Mouse (Mus musculus): ENCODE results near the gene Shh.

Shh gene

GRCm38 (mm10) chr5:28458821-28459240 lies 8.2 kb downstream of the Shh start:
- peak; percentile 78 to 93 for DNase-seq

DNA sequence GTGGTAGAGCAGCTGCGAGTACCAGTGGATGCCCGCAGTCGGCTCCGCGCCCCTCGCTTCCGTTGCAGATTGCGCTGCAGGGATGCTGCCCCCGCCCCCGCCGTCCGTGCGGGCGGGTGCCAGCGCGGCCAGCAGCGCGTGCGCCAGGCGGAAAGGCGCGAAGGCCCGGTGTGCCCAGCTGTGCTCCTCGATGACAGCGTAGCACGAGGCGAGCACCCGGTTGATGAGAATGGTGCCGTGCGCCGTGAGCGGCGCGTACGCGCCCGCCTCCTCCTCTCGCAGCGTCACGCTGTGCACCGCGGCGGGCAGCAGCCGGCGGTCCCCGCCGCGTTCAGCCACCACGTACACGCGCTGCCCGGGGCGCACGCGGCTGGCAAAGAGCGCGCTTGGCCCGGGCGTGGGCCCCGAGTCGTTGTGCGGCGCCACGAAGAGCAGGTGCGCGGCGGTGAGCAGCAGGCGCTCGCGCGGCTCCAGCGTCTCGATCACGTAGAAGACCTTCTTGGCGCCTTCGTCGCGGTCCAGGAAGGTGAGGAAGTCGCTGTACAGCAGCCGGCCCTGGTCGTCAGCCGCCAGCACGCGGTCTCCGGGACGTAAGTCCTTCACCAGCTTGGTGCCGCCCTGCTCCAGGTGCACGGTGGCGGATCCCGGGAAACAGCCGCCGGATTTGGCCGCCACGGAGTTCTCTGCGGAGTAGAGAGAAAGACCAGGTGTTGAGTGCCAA lies 9.0 kb downstream of the Shh start:
- DNase-seq = peak; percentile 25 to 63

DNA sequence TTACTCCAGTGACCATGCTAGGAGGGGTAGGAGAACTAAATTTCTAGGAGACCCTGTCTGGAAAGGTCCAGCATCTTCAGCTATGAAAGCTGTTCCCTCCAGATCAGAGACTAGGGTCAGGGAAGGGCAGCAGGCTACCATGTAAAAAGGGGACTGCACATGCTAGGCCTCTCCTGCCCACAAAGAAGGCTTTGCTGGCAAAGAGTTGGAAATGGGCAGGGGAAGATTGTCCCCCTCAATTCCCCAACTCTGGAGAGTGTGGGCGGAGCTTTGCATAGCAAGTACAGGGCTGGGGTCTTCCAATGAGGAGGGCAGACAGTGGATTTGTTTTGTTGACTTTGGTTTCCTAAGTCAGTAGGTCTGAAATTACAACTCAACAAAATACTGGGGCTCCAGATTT lies 10.7 kb downstream of the Shh start:
- peak in 1 of 2 experiments; percentile 3 for DNase-seq

DNA sequence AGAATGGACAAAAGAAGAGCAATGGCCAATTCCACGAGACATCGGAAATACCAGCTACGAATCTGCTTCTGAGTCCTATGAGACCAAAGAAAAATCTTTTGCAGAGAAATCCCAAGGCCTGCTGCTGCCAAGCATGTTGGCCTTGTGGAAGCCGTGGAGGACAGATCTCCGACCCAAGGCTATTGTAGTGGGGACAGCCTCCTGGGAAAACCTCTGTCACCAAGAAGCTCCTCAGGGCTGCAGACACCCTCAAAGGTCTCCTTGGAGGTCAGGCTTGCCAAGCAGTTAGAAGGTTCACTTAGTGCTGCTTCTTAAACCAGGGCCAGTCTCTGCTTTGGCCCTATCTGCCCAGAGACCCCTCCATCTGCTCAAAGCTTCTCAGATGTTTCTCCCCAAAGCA lies 11.3 kb downstream of the Shh start:
- peak in 1 of 2 experiments; percentile 10 for DNase-seq

DNA sequence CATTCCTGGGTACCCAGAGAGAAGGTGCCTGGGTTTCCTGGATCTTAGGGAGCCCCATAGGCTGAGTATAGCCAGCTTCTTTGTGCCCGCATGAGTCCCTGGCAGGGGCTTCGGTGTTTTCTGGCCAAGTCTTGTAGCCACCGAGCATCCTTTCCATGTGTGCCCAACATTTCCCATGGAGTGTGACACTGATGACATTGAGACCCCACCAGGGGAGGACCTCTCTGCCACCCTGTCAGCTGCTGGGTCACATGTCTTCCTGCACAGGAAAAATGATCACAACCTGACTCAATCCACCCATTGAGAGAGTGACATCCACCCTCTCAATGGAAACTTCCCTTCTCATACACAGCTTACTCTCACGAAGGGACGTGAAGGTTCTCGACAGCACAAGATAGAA lies 12.5 kb downstream of the Shh start:
- DNase-seq = peak; percentile 2 to 13

DNA sequence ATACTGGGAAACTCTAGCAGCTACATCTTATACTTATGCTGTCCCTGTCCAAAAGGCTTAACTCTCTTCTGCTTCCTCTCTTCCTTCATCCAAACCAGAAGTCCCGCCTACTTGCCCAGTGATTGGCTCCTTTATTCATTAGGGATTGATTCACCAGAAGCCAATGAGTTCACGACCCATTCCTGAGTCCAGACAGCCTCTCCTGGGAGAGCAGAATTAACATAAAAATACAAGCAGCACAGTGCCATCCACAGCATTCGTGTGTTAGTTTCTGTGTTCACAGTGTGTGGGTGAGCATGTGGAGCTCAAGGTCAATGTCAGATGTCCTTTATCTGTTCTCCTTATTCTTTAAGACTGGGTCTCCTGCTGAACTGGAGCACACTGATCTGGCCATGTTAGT lies 13.5 kb downstream of the Shh start:
- DNase-seq = no peak

GRCm38 (mm10) chr5:28453086-28453485 lies 14.0 kb downstream of the Shh start:
- peak in 1 of 2 experiments; percentile 1 for DNase-seq

- peak; percentile 71 to 84 for DNase-seq
Observed at GRCm38 (mm10) chr5:28451053-28451638, 15.9 kb downstream of the Shh start.

- peak in 1 of 2 experiments; percentile 6 for DNase-seq
Observed at GRCm38 (mm10) chr5:28450126-28450890, 16.7 kb downstream of the Shh start.

- peak in 1 of 2 experiments; percentile 2 for DNase-seq
Observed at GRCm38 (mm10) chr5:28425926-28426325, 41.1 kb downstream of the Shh start.

- DNase-seq = peak in 1 of 2 experiments; percentile 2
Observed at GRCm38 (mm10) chr5:28423781-28424180, 43.3 kb downstream of the Shh start.

- DNase-seq = peak in 1 of 2 experiments; percentile 3
Observed at GRCm38 (mm10) chr5:28419640-28420265, 47.3 kb downstream of the Shh start.

- DNase-seq = no peak
Observed at GRCm38 (mm10) chr5:28418734-28419133, 48.3 kb downstream of the Shh start.

- no peak for DNase-seq
Observed at GRCm38 (mm10) chr5:28416029-28416428, 51.0 kb downstream of the Shh start.

- peak; percentile 13 to 50 for DNase-seq
Observed at GRCm38 (mm10) chr5:28414076-28414475, 53.0 kb downstream of the Shh start.

- DNase-seq = peak; percentile 26 to 55
Observed at GRCm38 (mm10) chr5:28413533-28413932, 53.5 kb downstream of the Shh start.

DNA sequence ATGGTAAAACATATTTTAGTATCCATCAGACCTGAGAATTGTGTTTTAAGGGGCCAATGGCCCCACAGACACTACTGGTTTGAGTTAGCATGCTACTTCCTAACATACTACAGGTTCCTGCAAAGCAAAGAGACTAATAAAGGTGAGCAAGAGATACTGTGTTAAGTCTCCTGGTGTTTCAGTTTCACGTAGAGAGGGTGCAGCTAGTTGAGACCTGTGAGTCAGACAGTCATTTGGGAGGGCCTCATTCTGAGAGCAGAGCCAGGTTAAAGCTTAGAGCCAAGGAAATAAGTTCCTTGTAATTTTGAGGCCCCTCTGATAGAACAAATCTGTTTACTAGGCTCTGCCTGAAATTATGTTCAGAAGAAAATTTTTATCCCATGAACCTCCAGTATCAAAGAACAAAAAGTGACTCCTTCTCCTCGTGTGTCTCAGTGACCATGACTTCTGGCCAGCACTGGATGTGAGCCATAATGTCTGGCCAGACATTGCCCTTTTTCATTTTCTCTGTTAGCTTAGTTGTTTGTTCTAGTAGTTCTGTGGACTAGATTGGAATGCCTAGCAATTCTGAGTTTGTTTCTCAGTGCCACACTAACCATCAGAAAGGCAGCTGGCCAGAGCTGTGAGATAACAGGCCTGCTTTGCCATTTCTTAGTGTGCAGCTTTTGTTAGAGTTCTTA lies 54.9 kb downstream of the Shh start:
- DNase-seq = no peak
